Mouse (Mus musculus) adrenal gland, postnatal 36 days (tissue): ENCODE data around the gene Ckmt2. TPM values are rescaled to one million over a fixed set of nuclear protein-coding genes. Genes with fewer than 3 reads are reported as not detected.

Experiments used
- DNase-seq, 2 experiments: peaks; one replicate each; pipeline ENCODE4 v3.0.0; 2021; ENCODE audit warnings: mixed read lengths in 1 of 2
- long read RNA-seq, 2 experiments: library from polyadenylated mRNA; stranded (forward); transcript quantifications; one replicate each; pipeline ENCODE4 v2.0.0; 2021; ENCODE audit warnings: borderline sequencing depth in 2 of 2
- total RNA-seq, 2 experiments: library from RNA; stranded (reverse); gene quantifications; 2 replicates each; pipeline ENCODE4 v1.2.3; 2021

Gene Ckmt2
- not detected for total RNA-seq
- long read RNA-seq, experiment 1, transcript Ckmt2-201 (10 exons, 1,486 nt), result major isoform, 24 of 29 reads
- long read RNA-seq, experiment 1, partial matches to known transcripts, result 5 of 29 reads
- long read RNA-seq, experiment 1, other reads (novel, unspliced or antisense), result 0 of 29 reads
- long read RNA-seq, experiment 2, result 0 reads

GRCm38 (mm10) chr13:91876741-91877349, at the start of gene Ckmt2:
Gene Ckmt2, minus strand, starts transcription at chr13:91876885.
- no peak for DNase-seq

GRCm38 (mm10) chr13:91921010-91921409, 44.3 kb upstream of the Ckmt2 start:
- no peak for DNase-seq

- DNase-seq, result peak in 1 of 2 experiments; percentile 5
Measured at GRCm38 (mm10) chr13:91918764-91919163, 42.1 kb upstream of the Ckmt2 start.

- DNase-seq, result no peak
Measured at GRCm38 (mm10) chr13:91917835-91918234, 41.1 kb upstream of the Ckmt2 start.

DNA sequence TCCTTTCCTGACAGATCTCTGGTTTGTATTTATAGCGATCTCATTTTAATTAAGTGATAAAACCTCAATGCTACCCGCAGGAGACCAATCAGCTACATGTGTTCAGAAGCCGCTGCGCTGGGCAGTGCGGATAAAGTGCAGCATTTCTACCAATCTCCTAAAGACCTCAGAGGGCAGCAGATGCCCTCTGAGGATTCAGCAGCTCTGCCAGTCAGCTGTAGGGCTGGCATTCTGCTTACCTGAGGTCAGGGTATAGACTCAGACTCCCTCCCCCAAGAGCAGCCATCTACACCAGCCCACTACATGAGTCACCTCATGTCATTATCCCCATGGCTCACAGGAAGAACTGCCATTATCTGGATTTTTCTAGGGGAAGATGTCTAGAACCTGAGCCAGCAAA, 39.6 kb upstream of the Ckmt2 start:
- no peak for DNase-seq

GRCm38 (mm10) chr13:91915582-91916239, 39.0 kb upstream of the Ckmt2 start:
- DNase-seq, result no peak

- no peak for DNase-seq
Measured at GRCm38 (mm10) chr13:91915192-91915581, 38.5 kb upstream of the Ckmt2 start.

- no peak for DNase-seq
Measured at GRCm38 (mm10) chr13:91911652-91912051, 35.0 kb upstream of the Ckmt2 start.

DNA sequence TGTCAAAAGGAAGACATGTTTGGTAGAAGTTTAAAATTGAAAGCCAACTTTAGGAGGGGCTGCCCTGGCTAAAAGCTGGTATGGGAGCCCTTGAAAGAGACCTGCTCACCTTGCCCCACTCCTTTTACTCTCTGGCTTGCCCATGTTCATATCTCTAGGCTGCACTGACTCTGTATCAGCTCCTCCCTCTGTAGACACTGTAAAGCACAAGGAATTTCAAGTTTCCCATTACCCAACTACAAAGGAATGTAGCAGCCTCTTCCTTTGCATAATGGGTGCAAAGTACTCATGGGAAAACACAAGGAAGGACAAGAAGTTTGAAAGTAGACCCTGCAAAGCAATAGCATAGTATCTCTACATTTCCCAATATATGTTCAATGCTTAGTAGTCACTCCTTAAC, 34.5 kb upstream of the Ckmt2 start:
- no peak for DNase-seq

GRCm38 (mm10) chr13:91908202-91908980, 31.7 kb upstream of the Ckmt2 start:
- peak; percentile 86 to 88 for DNase-seq

GRCm38 (mm10) chr13:91906338-91906737, 29.7 kb upstream of the Ckmt2 start:
- no peak for DNase-seq

GRCm38 (mm10) chr13:91896476-91896875, 19.8 kb upstream of the Ckmt2 start:
- DNase-seq, result peak; percentile 23 to 36

DNA sequence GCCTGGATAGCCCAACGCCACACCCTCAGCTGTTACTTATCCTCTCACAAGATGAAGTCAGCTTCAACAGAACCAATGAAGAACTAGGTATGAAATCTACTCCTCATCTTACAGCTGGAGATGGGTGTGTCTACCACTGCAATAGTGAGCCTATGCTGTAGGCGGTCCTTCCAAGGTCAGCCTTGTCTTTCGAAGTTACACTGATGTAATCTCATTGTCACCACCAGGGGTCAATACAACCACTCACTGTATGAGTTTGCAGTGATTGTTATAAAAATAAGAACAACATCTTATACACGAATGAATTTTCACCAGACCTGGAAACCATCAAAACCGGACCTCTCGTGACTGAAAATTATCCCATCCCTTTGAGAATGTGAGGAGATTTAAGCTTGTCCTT, 16.4 kb upstream of the Ckmt2 start:
- DNase-seq, result peak in 1 of 2 experiments; percentile 34

DNA sequence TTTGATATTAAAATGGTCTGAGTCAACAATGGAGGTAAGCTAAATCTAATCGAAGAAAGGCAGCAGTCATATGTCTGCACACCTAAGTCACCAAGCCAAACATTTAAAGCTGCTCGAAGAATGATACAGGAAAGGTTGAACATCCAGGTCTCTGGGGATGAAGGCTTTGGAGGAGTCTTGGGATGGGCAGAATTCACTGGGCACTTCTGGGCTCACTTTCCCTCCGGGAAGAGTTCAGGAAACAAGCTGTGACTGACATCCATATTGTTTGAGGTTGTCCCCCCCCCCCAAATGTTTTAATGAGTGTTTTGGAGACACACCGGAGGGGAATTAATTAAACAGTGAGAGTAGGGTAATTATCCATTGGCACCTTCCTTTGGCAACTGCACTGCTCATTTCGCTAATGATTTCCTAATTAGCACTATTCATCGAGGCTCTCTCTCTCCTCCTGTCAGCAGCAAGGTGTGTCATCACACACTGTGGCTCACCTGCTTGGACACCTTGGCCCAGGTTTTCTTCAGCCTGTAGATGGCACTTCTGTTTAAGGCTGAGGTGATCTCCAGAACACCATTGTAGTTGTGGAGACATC, 13.4 kb upstream of the Ckmt2 start:
- no peak for DNase-seq

GRCm38 (mm10) chr13:91884714-91885386, 8.2 kb upstream of the Ckmt2 start:
- DNase-seq, result no peak

GRCm38 (mm10) chr13:91881837-91882480, 5.3 kb upstream of the Ckmt2 start:
- DNase-seq, result peak; percentile 38 to 51

- DNase-seq, result no peak
Measured at GRCm38 (mm10) chr13:91880256-91880655, 3.6 kb upstream of the Ckmt2 start.

GRCm38 (mm10) chr13:91877996-91878395, 1.3 kb upstream of the Ckmt2 start:
- no peak for DNase-seq

- DNase-seq, result no peak
Measured at GRCm38 (mm10) chr13:91877350-91877749, 665 bp upstream of the Ckmt2 start.

DNA sequence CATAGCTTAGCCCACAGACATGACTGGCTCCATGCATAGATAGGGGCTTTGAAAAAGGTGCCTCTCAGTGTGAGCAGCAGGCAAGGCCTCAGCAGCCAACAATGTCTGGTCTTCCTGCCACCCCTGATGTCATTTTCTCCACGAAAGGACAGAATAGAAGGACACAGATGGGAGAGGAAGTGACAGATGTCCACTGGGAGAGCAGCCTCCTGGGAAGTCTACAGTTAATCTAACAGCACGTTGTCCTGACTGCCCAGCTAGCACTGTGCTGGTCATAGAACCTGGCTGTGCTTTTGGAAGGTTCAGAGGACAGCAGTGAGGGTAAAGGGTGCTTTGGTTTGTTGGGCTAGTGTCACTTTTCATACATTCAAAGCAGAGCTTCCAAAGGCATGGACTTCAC, 1.1 kb downstream of the Ckmt2 start:
- no peak for DNase-seq

GRCm38 (mm10) chr13:91874565-91874964, 2.1 kb downstream of the Ckmt2 start:
- no peak for DNase-seq
